Mouse (Mus musculus): Measurements from ENCODE around the gene Tbc1d17. TPM values are rescaled to one million over a fixed set of nuclear protein-coding genes. Genes with fewer than 3 reads are reported as not detected.

The Tbc1d17 gene
- polyA plus RNA-seq, 1 experiment from 2014 or later = 60.9 TPM

DNA sequence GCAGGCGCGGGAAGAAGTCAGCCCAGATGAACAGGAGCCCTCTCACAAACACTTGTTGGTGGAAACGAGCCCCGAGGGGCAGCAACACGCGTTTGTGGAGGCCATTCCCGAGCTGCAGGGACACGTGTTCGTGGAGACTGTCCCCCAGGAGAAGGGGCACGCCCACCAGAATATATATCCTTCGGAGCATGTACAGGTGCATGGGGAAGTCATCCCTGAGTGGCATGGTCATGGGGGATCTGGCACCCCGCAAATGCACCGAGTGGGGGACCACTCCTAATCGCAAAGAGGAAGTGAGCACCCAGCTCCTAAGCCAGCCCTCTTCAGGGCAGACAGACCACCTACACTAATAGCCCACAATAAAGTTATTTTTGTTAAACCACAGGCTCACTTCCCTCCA is 8.5 kb downstream of the Tbc1d17 start:
- peaks cover 11% of the 10 kb centered on the region for H3K36me3 ChIP-seq (ENCODE audit: control insufficient read depth, insufficient read depth, low read length)
- ATAC-seq (ENCODE audit: low FRiP score) (no peak), DNase-seq (ENCODE audit: low spot score) (no peak)
- H3K9me3 ChIP-seq (ENCODE audit: control insufficient read depth, low read length) = no peaks in the 10 kb centered on the region
- WGBS = 65% methylated on average over 14 of the region's 14 CpGs
- no peak overlapping the region for H3K9ac ChIP-seq (ENCODE audit: low read depth, low read length)
- no peak overlapping the region for H3K4me3 ChIP-seq (ENCODE audit: low read depth, low read length)
- peak overlapping the region; percentile 49; the same call in 1 of the 2 replicates for H3K4me2 ChIP-seq (replicated peaks; ENCODE audit: low read depth, low read length)
- H3K27me3 ChIP-seq (ENCODE audit: control insufficient read depth, insufficient read depth, low read length) = peaks cover 20% of the 10 kb centered on the region
- peaks cover 10% of the 10 kb centered on the region for H3K4me1 ChIP-seq (replicated peaks; ENCODE audit: control insufficient read depth, insufficient read depth, low read length)
- no peak overlapping the region for H3K27ac ChIP-seq (ENCODE audit: low read depth, low read length)

DNA sequence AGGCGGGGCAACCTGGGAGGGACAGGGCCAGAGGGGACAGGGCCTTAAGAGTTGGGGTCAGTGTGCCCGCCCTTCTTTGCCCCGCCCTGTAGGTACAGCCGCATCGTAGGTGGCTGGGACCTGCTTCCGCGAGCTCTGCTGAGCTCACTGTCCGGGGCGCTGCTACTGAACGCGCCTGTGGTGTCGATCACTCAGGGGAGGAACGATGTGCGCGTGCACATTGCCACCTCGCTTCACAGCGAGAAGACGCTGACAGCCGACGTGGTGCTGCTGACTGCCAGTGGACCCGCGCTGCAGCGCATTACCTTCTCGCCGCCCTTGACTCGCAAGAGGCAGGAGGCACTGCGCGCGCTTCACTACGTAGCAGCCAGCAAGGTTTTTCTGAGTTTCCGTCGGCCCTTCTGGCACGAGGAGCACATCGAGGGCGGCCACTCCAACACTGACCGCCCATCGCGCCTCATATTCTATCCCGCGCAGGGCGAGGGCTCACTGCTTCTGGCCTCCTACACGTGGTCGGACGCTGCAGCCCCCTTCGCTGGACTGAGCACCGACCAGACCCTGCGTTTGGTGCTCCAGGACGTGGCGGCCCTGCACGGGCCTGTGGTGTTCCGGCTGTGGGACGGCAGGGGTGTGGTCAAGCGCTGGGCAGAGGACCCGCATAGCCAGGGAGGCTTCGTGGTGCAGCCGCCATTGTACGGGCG is 9.2 kb downstream of the Tbc1d17 start:
- H3K9me3 ChIP-seq (ENCODE audit: control insufficient read depth, low read length) = no peaks in the 10 kb centered on the region
- peaks cover 20% of the 10 kb centered on the region for H3K27me3 ChIP-seq (ENCODE audit: control insufficient read depth, insufficient read depth, low read length)
- H3K4me1 ChIP-seq (replicated peaks; ENCODE audit: control insufficient read depth, insufficient read depth, low read length) = peaks cover 10% of the 10 kb centered on the region
- H3K9ac ChIP-seq (ENCODE audit: low read depth, low read length) = peak overlapping the region; percentile 42; the same call in 1 of the 2 replicates
- no peak overlapping the region for H3K27ac ChIP-seq (ENCODE audit: low read depth, low read length)
- ATAC-seq (ENCODE audit: low FRiP score) (peak; percentile 48), DNase-seq (ENCODE audit: low spot score) (peak; percentile 57)
- peak overlapping the region; percentile 49 for H3K4me2 ChIP-seq (replicated peaks; ENCODE audit: low read depth, low read length)
- 3% methylated on average over 56 of the region's 58 CpGs for WGBS
- H3K4me3 ChIP-seq (ENCODE audit: low read depth, low read length) = peak overlapping the region; percentile 23
- peaks cover 7% of the 10 kb centered on the region for H3K36me3 ChIP-seq (ENCODE audit: control insufficient read depth, insufficient read depth, low read length)

- Histone ChIP-seq H3K9ac (ENCODE audit: low read depth, low read length) (0 out of 2 replicates have a peak overlapping the region, but pooled peaks have one; percentile 29), H3K27me3 (ENCODE audit: control insufficient read depth, insufficient read depth, low read length) (peaks cover 20% of the 10 kb centered on the region), H3K9me3 (ENCODE audit: control insufficient read depth, low read length) (no peaks in the 10 kb centered on the region), H3K4me1 (replicated peaks; ENCODE audit: control insufficient read depth, insufficient read depth, low read length) (peaks cover 10% of the 10 kb centered on the region), H3K27ac (ENCODE audit: low read depth, low read length) (no peak overlapping the region), H3K36me3 (ENCODE audit: control insufficient read depth, insufficient read depth, low read length) (peaks cover 5% of the 10 kb centered on the region), H3K4me2 (replicated peaks; ENCODE audit: low read depth, low read length) (peak overlapping the region; percentile 49), H3K4me3 (ENCODE audit: low read depth, low read length) (peak overlapping the region; percentile 23)
- WGBS = 33% methylated on average over 11 of the region's 11 CpGs
- no peak; the same call in 1 of the 2 replicates for ATAC-seq (ENCODE audit: low FRiP score)
- no peak for DNase-seq (ENCODE audit: low spot score)
Observed at GRCm38 (mm10) chr7:44839171-44839490, 9.7 kb downstream of the Tbc1d17 start.

DNA sequence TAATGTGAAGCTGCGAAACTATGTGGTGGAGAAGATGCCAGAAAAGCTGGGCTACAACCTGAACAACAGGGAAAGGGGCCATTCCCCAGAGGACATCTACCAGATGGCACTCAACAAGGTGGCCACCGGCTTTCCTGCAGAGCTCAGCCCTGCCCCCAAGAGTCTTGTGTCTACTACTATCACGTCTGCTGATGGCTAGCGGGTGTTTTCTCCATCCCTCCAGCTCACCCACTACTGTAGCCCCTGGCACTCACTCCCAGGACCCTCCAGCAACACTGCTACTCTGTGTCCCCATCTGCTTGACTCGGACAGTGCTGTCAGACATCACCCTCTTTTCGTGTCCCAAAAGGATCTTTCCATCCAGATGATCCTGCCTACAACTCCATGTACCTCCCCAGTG is 10.8 kb downstream of the Tbc1d17 start:
- H3K4me2 ChIP-seq (replicated peaks; ENCODE audit: low read depth, low read length) = no peak overlapping the region
- peaks cover 20% of the 10 kb centered on the region for H3K27me3 ChIP-seq (ENCODE audit: control insufficient read depth, insufficient read depth, low read length)
- no peak overlapping the region for H3K27ac ChIP-seq (ENCODE audit: low read depth, low read length)
- no peak overlapping the region for H3K9ac ChIP-seq (ENCODE audit: low read depth, low read length)
- H3K4me1 ChIP-seq (replicated peaks; ENCODE audit: control insufficient read depth, insufficient read depth, low read length) = peaks cover 10% of the 10 kb centered on the region
- 0 out of 2 replicates have a peak, but pooled peaks cover 2% of the 10 kb centered on the region for H3K36me3 ChIP-seq (ENCODE audit: control insufficient read depth, insufficient read depth, low read length)
- ATAC-seq (ENCODE audit: low FRiP score) (no peak), DNase-seq (ENCODE audit: low spot score) (no peak)
- 91% methylated on average over 6 of the region's 6 CpGs for WGBS
- no peaks in the 10 kb centered on the region for H3K9me3 ChIP-seq (ENCODE audit: control insufficient read depth, low read length)
- no peak overlapping the region for H3K4me3 ChIP-seq (ENCODE audit: low read depth, low read length)

DNA sequence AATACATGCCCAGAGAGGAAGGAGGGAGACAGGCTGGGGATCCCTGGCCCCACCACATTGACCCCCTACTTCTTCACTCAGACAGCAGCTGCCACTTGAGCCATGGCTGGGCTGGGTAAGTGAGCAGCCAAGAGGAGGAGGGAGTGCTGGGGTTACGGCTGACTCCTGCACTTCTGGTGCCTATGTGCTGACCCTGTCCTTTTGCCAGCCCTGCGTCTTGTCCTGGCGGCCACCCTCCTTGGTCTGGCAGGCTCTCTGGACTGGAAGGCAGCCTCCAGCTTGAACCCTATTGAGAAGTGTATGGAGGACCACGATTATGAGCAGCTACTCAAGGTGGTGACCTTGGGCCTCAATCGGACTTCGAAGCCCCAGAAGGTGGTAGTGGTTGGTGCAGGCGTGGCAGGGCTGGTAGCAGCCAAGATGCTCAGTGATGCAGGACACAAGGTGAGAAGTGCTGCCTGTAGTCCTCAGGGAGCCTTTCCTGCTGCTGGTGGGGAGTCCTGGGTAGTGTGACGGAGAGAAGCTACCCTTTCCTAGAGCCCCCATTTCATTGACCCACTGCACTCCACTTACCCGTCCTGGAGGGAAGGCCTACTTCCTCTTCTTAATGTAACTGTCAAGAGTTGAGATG is 12.3 kb downstream of the Tbc1d17 start:
- WGBS = 86% methylated on average over 9 of the region's 9 CpGs
- DNase-seq (ENCODE audit: low spot score) (no peak), ATAC-seq (ENCODE audit: low FRiP score) (no peak)
- Histone ChIP-seq H3K36me3 (ENCODE audit: control insufficient read depth, insufficient read depth, low read length) (no peaks in the 10 kb centered on the region), H3K9ac (ENCODE audit: low read depth, low read length) (no peak overlapping the region), H3K9me3 (ENCODE audit: control insufficient read depth, low read length) (no peaks in the 10 kb centered on the region), H3K27me3 (ENCODE audit: control insufficient read depth, insufficient read depth, low read length) (peaks cover 20% of the 10 kb centered on the region), H3K4me2 (replicated peaks; ENCODE audit: low read depth, low read length) (no peak overlapping the region), H3K4me3 (ENCODE audit: low read depth, low read length) (no peak overlapping the region), H3K27ac (ENCODE audit: low read depth, low read length) (no peak overlapping the region), H3K4me1 (replicated peaks; ENCODE audit: control insufficient read depth, insufficient read depth, low read length) (peaks cover 10% of the 10 kb centered on the region)

GRCm38 (mm10) chr7:44836016-44836404 is 12.9 kb downstream of the Tbc1d17 start:
- H3K4me1 ChIP-seq (replicated peaks; ENCODE audit: control insufficient read depth, insufficient read depth, low read length) = peaks cover 10% of the 10 kb centered on the region
- no peak overlapping the region for H3K27ac ChIP-seq (ENCODE audit: low read depth, low read length)
- H3K9me3 ChIP-seq (ENCODE audit: control insufficient read depth, low read length) = no peaks in the 10 kb centered on the region
- H3K4me3 ChIP-seq (ENCODE audit: low read depth, low read length) = no peak overlapping the region
- no peak for DNase-seq (ENCODE audit: low spot score)
- H3K27me3 ChIP-seq (ENCODE audit: control insufficient read depth, insufficient read depth, low read length) = peaks cover 20% of the 10 kb centered on the region
- no peak overlapping the region for H3K9ac ChIP-seq (ENCODE audit: low read depth, low read length)
- no peak overlapping the region for H3K4me2 ChIP-seq (replicated peaks; ENCODE audit: low read depth, low read length)
- H3K36me3 ChIP-seq (ENCODE audit: control insufficient read depth, insufficient read depth, low read length) = 0 out of 2 replicates have a peak, but pooled peaks cover 2% of the 10 kb centered on the region
- 51% methylated on average over 3 of the region's 3 CpGs for WGBS
- ATAC-seq (ENCODE audit: low FRiP score) = no peak

- H3K27me3 ChIP-seq (ENCODE audit: control insufficient read depth, insufficient read depth, low read length) = peaks cover 17% of the 10 kb centered on the region
- H3K4me2 ChIP-seq (replicated peaks; ENCODE audit: low read depth, low read length) = no peak overlapping the region
- H3K36me3 ChIP-seq (ENCODE audit: control insufficient read depth, insufficient read depth, low read length) = peaks cover 4% of the 10 kb centered on the region; the same call in 1 of the 2 replicates
- H3K4me1 ChIP-seq (replicated peaks; ENCODE audit: control insufficient read depth, insufficient read depth, low read length) = peaks cover 9% of the 10 kb centered on the region
- H3K4me3 ChIP-seq (ENCODE audit: low read depth, low read length) = no peak overlapping the region
- no peak overlapping the region for H3K9ac ChIP-seq (ENCODE audit: low read depth, low read length)
- ATAC-seq (ENCODE audit: low FRiP score) (no peak), DNase-seq (ENCODE audit: low spot score) (no peak)
- H3K27ac ChIP-seq (ENCODE audit: low read depth, low read length) = no peak overlapping the region
- 87% methylated on average over 1 of the region's 1 CpGs for WGBS
- no peaks in the 10 kb centered on the region for H3K9me3 ChIP-seq (ENCODE audit: control insufficient read depth, low read length)
Observed at GRCm38 (mm10) chr7:44835373-44836015, 13.4 kb downstream of the Tbc1d17 start.

- H3K27ac ChIP-seq (ENCODE audit: low read depth, low read length) = no peak overlapping the region
- H3K4me1 ChIP-seq (replicated peaks; ENCODE audit: control insufficient read depth, insufficient read depth, low read length) = no peaks in the 10 kb centered on the region
- H3K9me3 ChIP-seq (ENCODE audit: control insufficient read depth, low read length) = no peaks in the 10 kb centered on the region
- H3K36me3 ChIP-seq (ENCODE audit: control insufficient read depth, insufficient read depth, low read length) = peaks cover 15% of the 10 kb centered on the region
- H3K4me3 ChIP-seq (ENCODE audit: low read depth, low read length) = no peak overlapping the region
- no peak overlapping the region for H3K4me2 ChIP-seq (replicated peaks; ENCODE audit: low read depth, low read length)
- DNase-seq (ENCODE audit: low spot score) (no peak), ATAC-seq (ENCODE audit: low FRiP score) (no peak)
- no peak overlapping the region for H3K9ac ChIP-seq (ENCODE audit: low read depth, low read length)
- 78% methylated on average over 4 of the region's 4 CpGs for WGBS
- no peaks in the 10 kb centered on the region for H3K27me3 ChIP-seq (ENCODE audit: control insufficient read depth, insufficient read depth, low read length)
Observed at GRCm38 (mm10) chr7:44832763-44833162, 16.1 kb downstream of the Tbc1d17 start.

Data from hindbrain, embryonic 11.5 days (tissue).